Mouse (Mus musculus): ENCODE data around the gene Adora3.

Gene Adora3

GRCm38 (mm10) chr3:105931095-105931494 lies 60.4 kb downstream of the Adora3 start:
- no peak for DNase-seq (ENCODE audit: low read depth, low spot score)

DNA sequence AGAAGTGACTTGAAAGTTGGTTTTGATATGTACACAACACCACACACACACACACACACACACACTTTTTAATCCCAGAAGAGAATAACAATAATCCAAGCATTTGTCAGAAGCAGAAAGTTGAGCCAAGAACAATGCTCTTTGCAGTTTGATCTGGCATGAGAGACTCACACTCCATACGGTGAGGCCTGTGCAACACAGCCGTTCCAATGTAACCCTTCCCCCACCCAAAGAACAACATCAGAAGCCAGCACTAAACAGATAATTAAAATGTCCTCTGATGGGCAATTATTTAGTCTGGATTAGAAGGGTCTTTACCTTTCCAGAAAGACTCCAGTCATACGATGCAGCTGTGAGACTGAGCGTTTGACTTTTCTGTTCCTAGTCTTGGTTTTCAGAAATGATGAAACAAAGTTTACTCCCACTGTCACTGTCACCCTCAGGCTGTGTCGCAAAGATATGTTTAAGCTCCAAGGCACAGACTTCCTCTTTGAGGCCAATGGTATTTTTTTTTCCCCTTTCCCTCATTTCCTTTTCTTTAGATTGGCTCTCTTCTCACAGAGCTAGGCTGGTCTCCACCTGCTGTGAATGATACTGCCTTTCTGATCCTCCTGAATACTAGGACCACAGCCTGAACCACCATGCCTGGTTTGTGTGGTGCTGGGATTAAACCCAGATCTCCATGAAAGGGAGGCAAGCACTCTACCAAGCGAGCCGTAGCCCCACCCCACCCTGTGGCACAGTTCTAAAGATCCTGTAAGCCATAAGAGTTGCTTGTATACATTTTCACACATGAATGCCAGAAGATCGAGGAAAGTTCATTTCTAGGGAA lies 61.8 kb downstream of the Adora3 start, which contains the start of gene I830077J02Rik:
TSS of gene I830077J02Rik (minus strand) at position 425 of the 832 bp plus-strand sequence.
- no peak for DNase-seq (ENCODE audit: low read depth, low spot score)

DNA sequence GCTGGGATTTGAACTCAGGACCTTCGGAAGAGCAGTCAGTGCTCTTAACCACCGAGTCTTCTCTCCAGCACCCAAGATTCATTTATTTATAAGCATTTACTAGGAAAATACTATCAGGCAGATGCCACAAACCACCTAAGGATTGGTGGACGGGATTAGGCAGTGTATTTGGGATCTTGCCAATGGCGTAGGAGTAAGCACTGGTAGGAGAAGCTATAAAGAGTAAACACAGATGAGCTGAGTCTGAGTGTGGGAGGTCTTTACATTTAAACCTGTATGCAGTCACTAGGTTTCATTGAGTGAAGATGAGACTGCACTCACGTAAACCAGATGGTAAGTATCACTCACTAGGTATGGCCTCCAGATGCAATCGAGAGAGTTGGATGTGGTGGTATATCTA lies 63.3 kb downstream of the Adora3 start:
- peak; percentile 59 for DNase-seq (ENCODE audit: low read depth, low spot score)

DNA sequence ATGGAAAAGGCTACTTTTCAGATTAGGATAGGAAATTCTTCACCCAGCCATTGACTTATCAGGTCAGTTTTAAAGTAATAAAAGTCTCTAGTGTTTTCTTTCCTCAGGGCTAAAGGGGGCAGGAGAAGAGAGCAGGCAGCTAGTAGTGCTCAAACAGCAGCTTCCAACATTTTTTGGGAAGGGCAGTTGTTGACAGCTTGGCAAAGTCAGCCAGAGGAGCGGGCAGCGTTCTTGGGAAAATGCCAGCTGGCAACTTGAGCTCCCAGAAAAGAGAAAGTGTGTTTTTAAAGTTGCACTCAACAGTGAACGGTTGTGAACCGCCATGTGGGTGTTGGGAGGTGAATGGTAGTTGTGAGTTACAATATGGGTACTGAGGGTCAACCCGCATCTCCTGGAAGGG lies 64.4 kb downstream of the Adora3 start:
- peak; percentile 22 for DNase-seq (ENCODE audit: low read depth, low spot score)

DNA sequence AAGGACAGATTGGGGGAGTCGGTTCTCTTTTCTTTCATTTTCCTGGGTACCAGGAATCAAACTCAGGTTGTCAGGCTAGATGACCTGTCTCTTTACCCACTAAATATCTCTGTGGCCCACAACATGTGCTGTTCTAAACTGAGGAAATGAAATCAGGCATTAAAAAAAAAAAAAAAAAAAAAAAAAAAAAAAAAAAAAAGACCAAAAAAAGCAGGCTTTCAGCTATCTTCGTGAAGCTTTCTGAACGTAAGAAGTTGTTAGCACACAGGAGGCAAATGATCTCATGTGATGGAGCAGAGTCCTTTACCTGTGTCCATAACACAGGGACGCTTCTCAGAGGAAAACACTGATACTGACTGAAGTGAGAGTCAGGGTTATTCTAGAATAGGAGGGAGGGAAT lies 65.5 kb downstream of the Adora3 start:
- DNase-seq (ENCODE audit: low read depth, low spot score), result no peak

DNA sequence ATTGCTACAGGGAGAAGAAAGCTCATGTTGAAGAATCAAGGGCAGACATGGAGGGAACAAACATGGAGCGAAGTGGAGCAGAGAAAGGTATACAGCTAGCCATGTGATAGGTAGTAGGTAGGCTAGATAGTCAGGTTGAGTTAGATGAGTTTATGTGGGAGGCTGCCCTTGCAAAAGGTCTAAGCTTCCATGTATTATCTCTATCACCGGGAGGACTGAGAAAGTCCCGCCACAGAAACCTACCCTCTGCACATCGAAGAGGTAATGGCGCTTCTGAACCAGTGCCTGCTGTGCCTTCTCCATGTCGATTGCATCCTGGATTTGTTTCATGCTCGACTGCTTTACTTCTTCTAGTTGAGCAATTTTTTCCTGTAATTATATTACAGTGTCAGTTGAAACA lies 80.7 kb downstream of the Adora3 start:
- no peak for DNase-seq (ENCODE audit: low read depth, low spot score)

DNA sequence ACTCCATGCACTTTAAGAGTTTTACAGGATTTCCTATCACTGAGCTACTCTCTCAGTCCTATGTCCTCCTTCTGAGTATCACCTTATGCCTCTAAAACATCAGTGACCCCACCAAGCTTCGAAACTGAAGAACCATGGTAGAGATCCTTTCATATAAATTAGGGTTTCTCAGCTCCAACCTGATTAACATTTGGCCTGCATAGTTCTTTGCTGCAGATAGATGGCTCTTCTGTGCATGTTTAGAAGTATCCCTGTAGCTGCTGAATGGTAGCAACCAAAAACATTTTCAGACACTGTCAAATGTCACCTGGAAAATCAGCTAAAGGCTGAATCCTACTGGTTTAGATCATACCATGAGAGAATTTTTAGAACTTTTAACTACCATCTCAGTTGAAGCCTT lies 86.6 kb downstream of the Adora3 start:
- peak; percentile 17 for DNase-seq (ENCODE audit: low read depth, low spot score)

- no peak for DNase-seq (ENCODE audit: low read depth, low spot score)
Measured at GRCm38 (mm10) chr3:105958204-105958603, 87.5 kb downstream of the Adora3 start.
